Mouse (Mus musculus): ENCODE data around the gene Calu.

- no peak for TF ChIP-seq CTCF (conservative IDR thresholded peaks at IDR 0.05; ENCODE audit: low read length)
- TF ChIP-seq NANOG (IDR thresholded peaks at IDR 0.05; ENCODE audit: borderline replicate concordance, low read length): no peak
- no peak for TF ChIP-seq POU5F1 (IDR thresholded peaks at IDR 0.05; ENCODE audit: borderline replicate concordance, low read length)
Observed at GRCm38 (mm10) chr6:29415446-29415845, 67.6 kb downstream of the Calu start.
